Mouse (Mus musculus) liver, embryonic 12.5 days (tissue): ENCODE data around the gene Oaz1. TPM values are rescaled to one million over a fixed set of nuclear protein-coding genes. Genes with fewer than 3 reads are reported as not detected.

Experiments used
- ATAC-seq: fragments of 200-750 bp; cut with Nextera tagmentation; 2 replicates; pipeline ENCODE4 v1.8.0; 2017; ENCODE audit warnings: moderate number of reproducible peaks, mild to moderate bottlenecking, moderate library complexity
- H3K27ac ChIP-seq: fragments of 300-500 bp; sonication (generic); 2 replicates; pipeline ENCODE4 v1.5.1; 2016; ENCODE audit warnings: mild to moderate bottlenecking
- H3K27me3 ChIP-seq: fragments of 300-500 bp; sonication (generic); replicated peaks from 2 replicates; pipeline ENCODE4 v1.6.1; 2016; ENCODE audit warnings: mild to moderate bottlenecking, moderate library complexity
- H3K36me3 ChIP-seq: fragments of 300-500 bp; sonication (generic); 2 replicates; pipeline ENCODE4 v1.6.1; 2016; ENCODE audit warnings: mild to moderate bottlenecking, moderate library complexity
- H3K4me1 ChIP-seq: fragments of 300-500 bp; sonication (generic); 2 replicates; pipeline ENCODE4 v1.6.1; 2016
- H3K4me2 ChIP-seq: fragments of 300-500 bp; sonication (generic); 2 replicates; pipeline ENCODE4 v1.6.1; 2016; ENCODE audit warnings: mild to moderate bottlenecking, moderate library complexity
- H3K4me3 ChIP-seq: fragments of 300-500 bp; sonication (generic); 2 replicates; pipeline ENCODE4 v1.5.1; 2016; ENCODE audit warnings: mild to moderate bottlenecking, moderate library complexity
- H3K9ac ChIP-seq: fragments of 300-500 bp; sonication (generic); 2 replicates; pipeline ENCODE4 v1.6.1; 2016; ENCODE audit warnings: mild to moderate bottlenecking, moderate library complexity
- H3K9me3 ChIP-seq: fragments of 300-500 bp; sonication (generic); replicated peaks from 2 replicates; pipeline ENCODE4 v1.6.1; 2016; ENCODE audit warnings: mild to moderate bottlenecking, moderate library complexity
- WGBS: fragments of 180-500 bp; shearing (Covaris S2); methylation state at CpG from one replicate; pipeline ENCODE4 v1.1.7; 2016; ENCODE audit not compliant: insufficient replicate concordance; 5-methylcytosine and 5-hydroxymethylcytosine counted together
- polyA plus RNA-seq: library from polyadenylated mRNA; unstranded; fragments of >200 nt; fragmentation: Nextera tagmentation; extraction: Ambion mirVana; gene quantifications from 2 replicates; pipeline ENCODE4 v1.2.1, GENCODE M21; 2016

Gene Oaz1
- 1,528 and 1,635 TPM in 2 replicates for polyA plus RNA-seq

DNA sequence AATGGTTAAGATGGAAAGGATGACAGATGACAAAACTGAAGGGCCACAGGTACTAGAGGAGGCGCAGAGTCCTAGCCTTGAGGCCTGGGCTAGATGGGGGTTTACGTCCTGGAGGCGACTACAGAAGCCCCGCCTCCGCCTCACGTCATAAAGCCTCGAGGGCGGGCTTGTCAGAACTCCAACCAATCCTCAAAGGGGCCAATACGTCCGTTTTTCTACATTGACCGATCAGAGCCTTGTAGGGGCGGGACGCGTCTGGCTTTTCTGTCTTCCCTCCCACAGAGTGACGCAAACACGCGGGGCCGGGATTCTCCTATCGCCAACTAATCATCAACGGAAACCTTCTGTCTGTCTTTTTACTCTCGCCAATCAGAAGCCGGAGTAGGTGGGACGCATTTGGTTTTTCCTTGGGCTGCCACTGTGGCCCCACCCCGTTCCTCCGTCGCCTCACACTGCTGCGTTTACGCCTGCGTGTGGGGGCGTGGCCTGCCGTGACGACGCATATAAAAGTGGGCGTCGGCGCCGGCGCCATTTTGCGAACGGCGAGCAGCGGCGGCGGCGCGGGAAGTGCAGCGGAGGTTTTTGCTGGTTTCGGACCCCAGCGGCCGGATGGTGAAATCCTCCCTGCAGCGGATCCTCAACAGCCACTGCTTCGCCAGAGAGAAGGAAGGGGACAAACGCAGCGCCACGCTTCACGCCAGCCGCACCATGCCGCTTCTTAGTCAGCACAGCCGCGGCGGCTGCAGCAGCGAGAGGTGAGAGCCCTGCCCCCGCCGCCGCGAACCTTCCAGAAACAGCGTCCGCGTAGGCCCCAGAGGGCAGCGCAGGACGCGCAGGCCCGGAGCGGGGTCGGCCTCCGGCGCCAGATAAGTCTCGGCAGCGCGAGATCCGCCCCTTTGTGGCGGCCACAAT, at the start of gene Oaz1:
TSS of gene Oaz1 (plus strand) at position 506 of the 912 bp plus-strand sequence.
- Histone ChIP-seq H3K27ac (peak within 1 kb of the TSS; percentile 96), H3K4me3 (peak within 1 kb of the TSS; percentile 84), H3K9me3 (no peaks in the 10 kb centered on the region), H3K27me3 (no peaks in the 10 kb centered on the region), H3K36me3 (peaks cover 34% of the 10 kb centered on the region), H3K4me2 (peak within 1 kb of the TSS; percentile 94), H3K9ac (peak within 1 kb of the TSS; percentile 95), H3K4me1 (peaks cover 82% of the 10 kb centered on the region)
- ATAC-seq, result peak; percentile 94
- under 1% methylated on average over 77 of the region's 82 CpGs for WGBS

DNA sequence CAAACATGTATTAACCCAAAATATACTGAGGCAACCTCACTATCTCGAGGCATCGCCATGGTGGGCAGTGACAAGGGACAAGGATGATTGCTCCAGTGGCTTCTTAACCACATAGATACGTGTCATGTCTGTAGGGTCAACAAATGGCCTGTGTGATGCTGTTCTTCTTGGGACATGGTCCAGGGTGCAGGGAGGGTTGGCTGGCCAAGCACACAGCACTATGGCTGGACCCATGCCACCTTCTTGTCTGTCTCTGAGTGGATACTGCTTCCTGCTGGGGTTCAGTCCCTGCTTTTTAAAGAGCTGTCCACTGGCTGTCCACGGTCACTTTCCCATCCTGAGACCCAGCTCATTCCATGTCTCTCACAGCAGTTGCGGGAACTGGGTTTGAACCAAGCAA, 49.3 kb upstream of the Oaz1 start:
- H3K27me3 ChIP-seq, result no peaks in the 10 kb centered on the region
- peaks cover 100% of the 10 kb centered on the region for H3K36me3 ChIP-seq
- 89% methylated on average over 5 of the region's 5 CpGs for WGBS
- H3K9me3 ChIP-seq, result no peaks in the 10 kb centered on the region
- H3K27ac ChIP-seq, result no peak overlapping the region
- no peak overlapping the region for H3K9ac ChIP-seq
- H3K4me3 ChIP-seq, result no peak overlapping the region
- no peak for ATAC-seq
- H3K4me2 ChIP-seq, result no peak overlapping the region
- H3K4me1 ChIP-seq, result peaks cover 30% of the 10 kb centered on the region

DNA sequence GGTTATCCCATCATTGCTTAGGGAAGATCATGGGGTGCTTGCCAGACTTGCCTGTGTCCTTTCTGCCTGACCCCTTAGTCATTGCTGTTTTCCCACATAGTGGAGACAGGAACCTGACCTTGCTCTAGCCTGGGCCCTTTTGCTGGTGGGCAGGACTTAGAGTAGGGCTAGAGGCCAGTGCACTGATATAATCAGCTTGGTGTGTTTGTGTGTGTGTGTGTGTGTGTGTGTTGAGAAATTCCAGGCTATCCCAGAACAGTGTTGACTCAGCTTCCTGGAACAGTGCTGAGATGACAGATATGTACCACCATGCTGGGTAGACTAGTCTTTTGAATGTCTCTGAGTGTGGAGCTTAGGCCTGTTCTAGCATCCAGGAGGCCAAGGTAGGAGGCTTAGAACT, 46.9 kb upstream of the Oaz1 start:
- ATAC-seq, result no peak
- H3K9me3 ChIP-seq, result no peaks in the 10 kb centered on the region

DNA sequence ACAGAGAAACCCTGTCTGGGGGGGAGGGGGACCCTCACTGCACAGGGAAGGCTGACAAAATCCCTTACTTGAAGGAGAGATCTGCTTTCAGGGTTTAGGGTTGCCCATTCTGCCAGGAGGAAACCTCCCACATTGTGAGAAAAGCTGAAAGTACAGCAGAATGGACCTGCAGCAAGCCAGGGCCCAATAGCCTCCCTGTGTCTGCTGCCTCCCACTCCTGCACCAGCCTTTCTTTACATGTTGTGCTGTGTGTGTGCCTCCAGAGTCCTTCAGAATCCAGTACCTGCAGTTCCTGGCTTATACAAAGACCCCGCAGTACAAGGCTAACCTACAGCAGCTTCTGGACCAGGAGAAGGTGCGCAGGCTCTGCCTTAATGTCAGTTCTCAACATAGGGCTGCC, 42.2 kb upstream of the Oaz1 start:
- ATAC-seq, result no peak
- Histone ChIP-seq H3K4me1 (no peaks in the 10 kb centered on the region), H3K9ac (no peak overlapping the region), H3K36me3 (peaks cover 100% of the 10 kb centered on the region), H3K4me2 (no peak overlapping the region), H3K27ac (no peak overlapping the region), H3K27me3 (no peaks in the 10 kb centered on the region), H3K4me3 (no peak overlapping the region), H3K9me3 (no peaks in the 10 kb centered on the region)
- WGBS, result 97% methylated on average over 2 of the region's 2 CpGs

More for the DNA sequence above, 46.9 kb upstream of the Oaz1 start:
- Histone ChIP-seq H3K9ac (no peak overlapping the region), H3K27me3 (no peaks in the 10 kb centered on the region), H3K27ac (no peak overlapping the region), H3K36me3 (peaks cover 100% of the 10 kb centered on the region), H3K4me2 (no peak overlapping the region), H3K4me1 (peaks cover 6% of the 10 kb centered on the region), H3K4me3 (no peak overlapping the region)

DNA sequence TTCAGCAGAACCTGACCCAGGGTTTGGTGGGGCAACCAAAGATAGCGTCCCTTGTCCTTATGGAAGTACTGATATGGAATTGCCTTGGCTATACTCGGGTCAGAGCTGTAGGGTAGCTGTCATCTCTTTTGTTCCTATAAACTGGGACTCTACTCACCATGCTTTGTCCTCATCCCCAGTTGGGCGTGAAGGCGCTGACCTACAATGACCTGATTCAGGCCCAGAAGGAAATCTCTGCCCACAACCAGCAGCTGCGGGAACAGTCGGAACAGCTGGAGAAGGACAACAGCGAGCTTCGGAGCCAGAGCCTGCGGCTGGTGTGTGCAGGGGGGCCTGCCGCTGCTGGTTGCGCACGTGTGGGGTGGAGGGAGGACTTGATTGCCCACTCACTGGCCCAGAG, 41.6 kb upstream of the Oaz1 start:
- WGBS, result 93% methylated on average over 12 of the region's 12 CpGs
- no peaks in the 10 kb centered on the region for H3K27me3 ChIP-seq
- H3K9me3 ChIP-seq, result no peaks in the 10 kb centered on the region
- H3K4me3 ChIP-seq, result no peak overlapping the region
- H3K4me2 ChIP-seq, result no peak overlapping the region
- H3K27ac ChIP-seq, result no peak overlapping the region
- no peak overlapping the region for H3K9ac ChIP-seq
- no peaks in the 10 kb centered on the region for H3K4me1 ChIP-seq
- no peak for ATAC-seq
- peaks cover 100% of the 10 kb centered on the region for H3K36me3 ChIP-seq

DNA sequence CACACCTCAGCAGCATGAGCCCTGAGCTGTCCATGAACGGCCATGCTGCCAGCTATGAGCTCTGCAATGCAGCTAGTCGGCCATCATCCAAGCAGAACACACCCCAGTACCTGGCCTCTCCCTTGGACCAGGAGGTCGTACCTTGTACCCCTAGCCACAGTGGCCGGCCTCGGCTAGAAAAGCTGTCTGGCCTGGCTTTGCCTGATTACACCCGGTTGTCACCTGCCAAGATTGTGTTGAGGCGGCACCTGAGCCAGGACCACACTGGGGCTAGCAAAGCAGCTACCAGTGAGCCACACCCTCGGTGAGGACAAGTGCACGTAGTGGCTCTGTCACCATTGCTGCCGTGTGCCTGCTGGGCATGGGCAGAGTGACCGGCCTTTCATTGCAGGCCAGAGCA, 40.5 kb upstream of the Oaz1 start:
- no peak overlapping the region for H3K4me2 ChIP-seq
- H3K27me3 ChIP-seq, result no peaks in the 10 kb centered on the region
- ATAC-seq, result no peak
- no peak overlapping the region for H3K9ac ChIP-seq
- H3K36me3 ChIP-seq, result peaks cover 100% of the 10 kb centered on the region
- no peak overlapping the region for H3K4me3 ChIP-seq
- no peaks in the 10 kb centered on the region for H3K9me3 ChIP-seq
- 89% methylated on average over 11 of the region's 11 CpGs for WGBS
- H3K4me1 ChIP-seq, result peaks cover 1% of the 10 kb centered on the region; the same call in 1 of the 2 replicates
- no peak overlapping the region for H3K27ac ChIP-seq

DNA sequence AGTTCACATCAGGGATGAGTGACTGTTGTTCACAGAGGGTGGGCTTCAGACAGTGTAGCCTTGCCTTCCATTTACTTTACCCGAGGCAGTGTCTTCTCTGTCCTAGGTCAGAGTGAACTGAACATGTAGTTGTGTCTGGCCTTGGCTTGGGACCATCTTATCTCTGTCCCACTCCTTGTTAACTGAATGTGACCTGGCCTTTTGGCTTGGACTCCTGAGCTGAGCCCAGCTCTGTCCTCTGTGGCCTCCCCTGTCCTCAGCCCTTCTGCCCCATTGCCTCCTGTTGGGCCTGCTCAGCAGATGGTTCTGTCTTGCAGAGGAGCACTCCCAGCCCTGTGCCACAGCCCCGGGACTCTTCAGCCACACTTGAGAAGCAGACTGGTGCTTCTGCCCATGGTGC, 38.9 kb upstream of the Oaz1 start:
- Histone ChIP-seq H3K27ac (no peak overlapping the region), H3K4me3 (no peak overlapping the region), H3K27me3 (no peaks in the 10 kb centered on the region), H3K9me3 (no peaks in the 10 kb centered on the region), H3K36me3 (peaks cover 100% of the 10 kb centered on the region), H3K4me2 (no peak overlapping the region), H3K4me1 (peaks cover 17% of the 10 kb centered on the region), H3K9ac (no peak overlapping the region)
- no peak for ATAC-seq
- WGBS, result 75% methylated on average over 2 of the region's 2 CpGs

DNA sequence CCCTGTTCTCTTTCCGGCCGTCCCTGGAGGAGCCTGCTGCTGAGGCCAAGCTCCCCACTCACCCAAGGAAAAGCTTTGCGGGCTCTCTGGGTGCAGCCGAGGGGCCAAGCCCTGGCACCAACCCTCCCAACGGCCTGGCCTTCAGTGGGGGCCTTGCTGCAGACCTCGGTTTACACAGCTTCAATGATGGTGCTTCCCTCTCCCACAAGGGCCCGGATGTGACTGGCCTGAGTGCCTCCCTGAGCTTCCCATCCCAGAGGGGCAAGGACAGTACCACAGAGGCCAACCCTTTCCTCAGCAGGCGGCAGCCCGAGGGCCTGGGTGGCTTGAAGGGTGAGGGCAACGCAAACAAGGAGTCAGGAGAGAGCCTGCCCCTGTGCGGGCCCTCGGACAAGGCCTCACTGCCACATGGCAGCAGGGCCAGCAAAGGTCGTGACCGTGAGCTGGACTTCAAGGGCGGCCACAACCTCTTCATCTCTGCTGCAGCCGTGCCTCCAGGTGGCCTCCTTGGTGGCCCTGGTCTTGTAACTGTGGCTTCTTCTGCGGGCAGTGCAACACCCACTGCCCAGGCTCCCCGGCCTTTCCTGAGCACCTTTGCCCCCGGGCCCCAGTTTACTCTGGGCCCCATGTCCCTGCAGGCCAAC, 35.6 kb upstream of the Oaz1 start:
- Histone ChIP-seq H3K9me3 (no peaks in the 10 kb centered on the region), H3K4me3 (no peak overlapping the region), H3K9ac (no peak overlapping the region), H3K4me2 (no peak overlapping the region), H3K27me3 (no peaks in the 10 kb centered on the region), H3K4me1 (peaks cover 24% of the 10 kb centered on the region), H3K27ac (no peak overlapping the region), H3K36me3 (peaks cover 100% of the 10 kb centered on the region)
- 82% methylated on average over 19 of the region's 19 CpGs for WGBS
- ATAC-seq, result no peak

DNA sequence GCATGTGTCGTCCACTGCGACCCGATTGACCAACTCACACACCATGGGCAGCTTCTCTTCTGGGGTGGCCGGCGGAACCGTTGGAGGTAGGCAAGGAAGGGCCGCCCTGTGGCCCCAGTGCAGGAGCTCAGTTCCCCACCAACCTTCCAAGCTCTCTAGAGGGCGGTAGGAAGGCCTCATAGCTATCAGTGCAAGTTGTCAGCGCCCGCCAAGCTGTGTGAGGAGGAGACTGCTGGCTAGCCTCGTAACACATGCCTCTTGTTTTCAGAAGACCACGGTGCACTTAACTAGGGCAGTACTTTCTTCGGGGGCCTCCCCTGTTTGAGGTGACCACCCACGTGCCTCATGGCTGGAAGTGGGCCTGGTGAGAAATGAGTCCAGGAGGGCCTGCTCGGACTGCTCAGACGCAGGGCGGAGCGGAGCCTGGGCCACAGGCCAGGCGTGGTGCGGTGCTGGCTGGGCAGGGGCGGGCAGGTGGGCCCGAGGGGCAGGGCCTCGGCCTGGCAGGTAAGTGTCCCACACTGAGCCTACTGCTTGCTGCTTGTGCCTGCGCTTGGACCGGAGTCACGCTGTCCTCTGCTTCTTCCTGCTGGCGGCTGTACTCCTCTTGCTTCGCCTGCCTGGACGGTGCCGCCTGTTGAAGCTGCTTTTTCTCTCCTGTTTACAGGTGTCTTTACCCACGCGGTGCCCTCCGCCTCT, 34.8 kb upstream of the Oaz1 start:
- Histone ChIP-seq H3K27ac (0 out of 2 replicates have a peak overlapping the region, but pooled peaks have one; percentile 22), H3K36me3 (peaks cover 100% of the 10 kb centered on the region), H3K27me3 (no peaks in the 10 kb centered on the region), H3K4me3 (no peak overlapping the region), H3K4me1 (peaks cover 32% of the 10 kb centered on the region), H3K9me3 (no peaks in the 10 kb centered on the region), H3K9ac (no peak overlapping the region), H3K4me2 (no peak overlapping the region)
- 76% methylated on average over 33 of the region's 33 CpGs for WGBS
- no peak for ATAC-seq

DNA sequence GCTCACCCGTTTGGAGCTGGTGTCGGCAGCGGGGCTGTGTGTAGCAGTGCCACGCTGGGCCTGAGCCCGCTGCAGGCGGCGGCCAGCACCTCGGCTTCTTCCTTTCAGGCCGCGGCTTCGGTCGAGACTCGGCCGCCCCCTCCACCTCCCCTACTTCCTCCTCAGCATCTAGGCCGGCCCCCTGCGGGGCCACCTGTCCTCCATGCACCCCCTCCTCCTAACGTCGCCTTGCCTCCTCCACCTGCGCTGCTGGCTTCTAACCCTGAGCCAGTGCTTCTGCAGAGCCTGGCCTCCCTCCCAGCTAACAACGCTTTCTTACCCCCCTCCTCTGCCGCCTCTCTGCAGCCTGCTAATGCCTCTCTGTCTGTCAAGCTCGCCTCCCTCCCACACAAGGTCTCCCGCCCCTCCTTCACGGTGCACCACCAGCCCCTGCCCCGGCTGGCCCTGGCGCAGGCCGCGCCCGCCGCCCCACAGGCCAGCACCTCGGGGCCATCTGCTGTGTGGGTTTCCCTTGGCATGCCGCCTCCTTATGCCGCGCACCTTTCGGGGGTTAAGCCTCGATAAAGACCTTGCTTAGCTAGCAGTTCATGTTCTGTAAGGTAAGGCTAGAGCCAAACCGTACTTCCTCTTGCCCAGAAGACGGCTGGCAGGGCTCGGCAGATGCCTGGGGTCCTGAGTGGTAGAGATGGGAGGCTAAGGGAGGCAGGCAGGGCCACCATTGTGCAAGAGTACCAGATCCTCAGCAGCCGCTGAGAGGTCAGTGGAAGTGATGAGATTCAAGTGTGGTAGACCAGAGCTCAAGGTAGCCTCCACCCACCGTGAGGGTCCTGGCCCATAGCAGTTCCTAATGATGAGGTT, 34.1 kb upstream of the Oaz1 start:
- WGBS, result 67% methylated on average over 41 of the region's 41 CpGs
- peak overlapping the region; percentile 22; the same call in 1 of the 2 replicates for H3K27ac ChIP-seq

DNA sequence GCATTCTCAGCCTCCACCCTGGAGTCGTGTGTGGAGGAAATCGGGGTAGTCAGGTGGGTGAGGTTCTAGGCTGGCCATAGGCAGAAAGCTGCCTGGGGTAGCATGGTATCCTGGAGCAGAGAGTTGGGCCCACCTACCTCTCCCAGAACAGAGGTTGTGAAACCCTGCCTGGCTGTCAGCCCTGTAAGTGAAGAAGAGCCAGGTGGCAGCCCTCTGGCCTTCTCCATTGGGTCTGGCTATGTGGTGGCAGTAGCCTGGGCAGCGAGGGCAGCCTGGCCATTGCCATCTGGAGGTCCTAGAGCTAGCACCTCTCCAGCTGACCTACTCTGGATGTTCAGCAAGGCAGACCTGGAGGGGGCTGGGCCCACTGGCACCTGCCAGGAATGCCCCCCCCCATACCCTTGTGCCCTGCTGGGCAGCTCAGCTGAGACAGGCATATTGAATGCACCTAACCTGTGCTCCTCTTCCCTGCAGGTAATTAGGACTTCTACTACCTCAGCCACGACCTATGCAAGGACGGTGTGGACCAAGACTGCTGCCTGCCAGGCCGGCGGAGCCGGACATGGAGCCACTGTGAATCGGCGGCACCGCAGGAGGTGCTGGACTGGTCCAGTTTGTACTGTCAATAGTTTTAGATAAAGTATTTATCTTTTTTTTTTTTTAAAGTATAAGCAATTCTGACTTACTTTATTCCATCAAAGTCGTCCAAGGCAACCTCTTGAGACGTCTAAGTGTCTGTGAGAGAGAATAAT, 33.2 kb upstream of the Oaz1 start:
- Histone ChIP-seq H3K36me3 (peaks cover 89% of the 10 kb centered on the region), H3K27ac (no peak overlapping the region), H3K9ac (no peak overlapping the region), H3K9me3 (no peaks in the 10 kb centered on the region), H3K4me1 (peaks cover 40% of the 10 kb centered on the region), H3K27me3 (no peaks in the 10 kb centered on the region), H3K4me3 (no peak overlapping the region), H3K4me2 (no peak overlapping the region)
- no peak for ATAC-seq
- 86% methylated on average over 13 of the region's 13 CpGs for WGBS

More for the DNA sequence above, 34.1 kb upstream of the Oaz1 start:
- no peak for ATAC-seq
- H3K9ac ChIP-seq, result no peak overlapping the region
- H3K4me3 ChIP-seq, result no peak overlapping the region
- H3K4me2 ChIP-seq, result no peak overlapping the region
- peaks cover 97% of the 10 kb centered on the region for H3K36me3 ChIP-seq
- no peaks in the 10 kb centered on the region for H3K9me3 ChIP-seq
- peaks cover 39% of the 10 kb centered on the region for H3K4me1 ChIP-seq
- no peaks in the 10 kb centered on the region for H3K27me3 ChIP-seq
